Mouse (Mus musculus) myocyte (in vitro differentiated cells): ENCODE data around the gene Tmem54. TPM values are rescaled to one million over a fixed set of nuclear protein-coding genes. Genes with fewer than 3 reads are reported as not detected.

Experiments used
- H3K27me3 ChIP-seq: one replicate; pipeline ENCODE4 v1.6.1; 2011; ENCODE audit not compliant: control insufficient read depth, insufficient read depth, insufficient read length
- H3K36me3 ChIP-seq: one replicate; pipeline ENCODE4 v1.6.1; 2011; ENCODE audit not compliant: control insufficient read depth, insufficient read depth
- H3K4me2 ChIP-seq: one replicate; pipeline ENCODE4 v1.6.1; 2011; ENCODE audit warnings: low read depth, control low read depth
- H3K4me3 ChIP-seq: one replicate; pipeline ENCODE4 v1.5.1; 2011; ENCODE audit warnings: mild to moderate bottlenecking, control low read depth, moderate library complexity
- H3K79me2 ChIP-seq: one replicate; pipeline ENCODE4 v1.6.1; 2011; ENCODE audit not compliant: control insufficient read depth, insufficient read depth
- H3ac ChIP-seq: one replicate; pipeline ENCODE4 v1.6.1; 2011; ENCODE audit not compliant: control insufficient read depth, insufficient read length
- CEBPB ChIP-seq: IDR thresholded peaks from 2 replicates; pipeline ENCODE4 v1.6.1; 2011; ENCODE audit warnings: mild to moderate bottlenecking, moderate library complexity; ENCODE audit not compliant: poor library complexity, insufficient read depth, severe bottlenecking
- E2F4 ChIP-seq: IDR thresholded peaks from one replicate; pipeline ENCODE4 v1.6.1; 2011; ENCODE audit warnings: mild to moderate bottlenecking, control low read depth, moderate library complexity; ENCODE audit not compliant: insufficient read depth
- MAX ChIP-seq: IDR thresholded peaks from one replicate; pipeline ENCODE4 v1.6.1; 2011; ENCODE audit warnings: low read depth, mild to moderate bottlenecking, control low read depth
- MYOD1 ChIP-seq, 3 experiments: IDR thresholded peaks; one replicate each; pipeline ENCODE4 v1.6.1; 2011; ENCODE audit warnings: control low read depth in 2 of 3, low read depth in 2 of 3, mild to moderate bottlenecking in 2 of 3, moderate library complexity in 1 of 3; ENCODE audit not compliant: insufficient read length in 2 of 3, control insufficient read depth in 1 of 3
- MYOG ChIP-seq, 3 experiments: IDR thresholded peaks; one replicate each; pipeline ENCODE4 v1.6.1; 2011; ENCODE audit warnings: control low read depth in 2 of 3, low read depth in 2 of 3, mild to moderate bottlenecking in 2 of 3; ENCODE audit not compliant: insufficient read length in 2 of 3, control insufficient read depth in 1 of 3, insufficient read depth in 1 of 3
- POLR2A ChIP-seq: IDR thresholded peaks from one replicate; pipeline ENCODE4 v1.6.1; 2011; ENCODE audit warnings: low read depth, mild to moderate bottlenecking, control low read depth, moderate library complexity; ENCODE audit not compliant: insufficient read length
- POLR2AphosphoS2 ChIP-seq: IDR thresholded peaks from one replicate; pipeline ENCODE4 v1.6.1; 2011; ENCODE audit warnings: low read depth, control low read depth; ENCODE audit not compliant: insufficient read length
- REST ChIP-seq: IDR thresholded peaks from one replicate; pipeline ENCODE4 v1.6.1; 2011; ENCODE audit warnings: mild to moderate bottlenecking, control low read depth, moderate library complexity; ENCODE audit not compliant: insufficient read depth, insufficient read length
- SRF ChIP-seq: IDR thresholded peaks from one replicate; pipeline ENCODE4 v1.6.1; 2011; ENCODE audit warnings: low read depth; ENCODE audit not compliant: control insufficient read depth, insufficient read length
- TCF12 ChIP-seq: IDR thresholded peaks from one replicate; pipeline ENCODE4 v1.6.1; 2011; ENCODE audit warnings: mild to moderate bottlenecking, control low read depth; ENCODE audit not compliant: poor library complexity, insufficient read depth, severe bottlenecking
- TCF3 ChIP-seq: IDR thresholded peaks from one replicate; pipeline ENCODE4 v1.6.1; 2011; ENCODE audit warnings: low read depth, control low read depth; ENCODE audit not compliant: insufficient read length
- USF1 ChIP-seq: IDR thresholded peaks from one replicate; pipeline ENCODE4 v1.6.1; 2011; ENCODE audit warnings: low read depth, mild to moderate bottlenecking, control low read depth, moderate library complexity
- polyA plus RNA-seq: library from polyadenylated mRNA; unstranded; fragments of >200 nt; fragmentation: generic; extraction: Trizol; gene quantifications from one replicate; pipeline ENCODE4 v1.2.1, GENCODE M21; 2012; ENCODE audit warnings: missing spikeins

The Tmem54 gene
- polyA plus RNA-seq, 1 experiment, result 0.41 TPM

DNA sequence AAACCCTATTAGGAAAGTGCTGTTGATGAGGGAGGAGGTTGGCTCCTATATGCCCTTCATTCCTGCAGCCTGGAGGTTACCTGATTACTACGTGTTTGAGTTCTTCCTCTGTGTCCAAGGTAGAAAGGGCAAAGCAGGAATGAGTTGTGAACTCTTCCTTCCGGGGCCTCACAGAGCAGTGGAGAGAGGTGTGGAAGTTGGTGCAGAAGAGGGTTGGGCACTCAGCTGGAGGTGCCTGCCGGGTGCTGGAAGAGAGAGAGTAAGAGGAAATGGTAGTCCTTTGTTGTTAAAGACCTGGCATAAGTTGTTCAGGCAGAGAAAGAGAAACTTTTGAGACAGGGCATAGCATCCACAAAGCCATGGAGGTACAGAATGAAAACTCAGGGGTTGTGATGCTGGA, 23.4 kb upstream of the Tmem54 start:
- TF ChIP-seq MYOD1 (IDR thresholded peaks at IDR 0.05; ENCODE audit: control insufficient read depth in 1 of 3, insufficient read length in 2 of 3, low read depth in 2 of 3) (no peak), REST (no peak), POLR2AphosphoS2 (no peak), POLR2A (no peak), SRF (no peak), MYOG (IDR thresholded peaks at IDR 0.05; ENCODE audit: control insufficient read depth in 1 of 3, insufficient read depth in 1 of 3, insufficient read length in 2 of 3, low read depth in 2 of 3) (no peak), TCF3 (no peak), USF1 (no peak), E2F4 (no peak), CEBPB (no peak), MAX (no peak), TCF12 (no peak)
- H3K4me3 ChIP-seq, result no peak overlapping the region
- peaks cover 38% of the 10 kb centered on the region for H3K36me3 ChIP-seq
- no peaks in the 10 kb centered on the region for H3K27me3 ChIP-seq
- no peaks in the 10 kb centered on the region for H3K79me2 ChIP-seq
- no peak overlapping the region for H3ac ChIP-seq
- H3K4me2 ChIP-seq, result peak overlapping the region; percentile 3

DNA sequence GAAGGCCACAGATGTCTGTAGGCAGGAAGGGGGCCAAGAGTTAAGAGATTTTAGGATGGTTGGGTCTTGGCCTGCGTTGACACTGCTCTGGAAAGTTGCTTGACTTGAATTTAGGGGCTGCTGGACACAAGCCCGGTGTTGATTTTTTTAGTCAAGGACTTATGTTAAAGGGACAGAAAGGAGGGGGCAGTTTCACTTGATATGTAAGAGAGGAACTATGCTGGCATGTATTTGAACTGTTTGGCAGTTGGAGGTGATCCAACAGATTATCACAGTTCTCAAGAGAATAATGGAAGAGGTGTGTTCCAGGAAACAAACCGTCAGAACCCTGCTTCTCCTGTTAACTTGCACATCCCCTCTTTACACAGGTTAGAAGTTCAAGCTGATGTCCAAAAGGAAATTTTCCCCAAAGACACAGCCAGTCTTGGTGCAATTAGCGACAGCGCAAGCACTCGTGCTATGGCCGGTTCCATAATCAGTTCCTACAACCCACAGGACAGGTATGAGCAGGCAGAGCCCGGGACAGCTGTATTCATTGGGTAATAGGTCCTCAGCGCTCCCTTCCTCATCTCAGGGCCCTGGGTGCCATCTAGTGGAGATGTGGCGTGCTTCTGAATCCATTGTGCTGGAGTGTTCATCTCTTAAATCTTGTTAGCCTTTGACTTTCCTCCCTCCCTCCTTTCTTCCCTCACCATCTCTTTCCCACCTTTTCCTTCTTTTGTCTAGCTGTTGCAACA, 22.8 kb upstream of the Tmem54 start:
- TF ChIP-seq TCF3, result no peak
- TF ChIP-seq E2F4, result no peak
- TF ChIP-seq SRF, result no peak
- peak in 1 of 3 experiments; percentile 39 for TF ChIP-seq MYOG (IDR thresholded peaks at IDR 0.05; ENCODE audit: control insufficient read depth in 1 of 3, insufficient read depth in 1 of 3, insufficient read length in 2 of 3, low read depth in 2 of 3)
- no peak for TF ChIP-seq POLR2AphosphoS2
- TF ChIP-seq CEBPB, result no peak
- no peak for TF ChIP-seq MAX
- TF ChIP-seq TCF12, result no peak
- no peak for TF ChIP-seq USF1
- peak in 1 of 3 experiments; percentile 27 for TF ChIP-seq MYOD1 (IDR thresholded peaks at IDR 0.05; ENCODE audit: control insufficient read depth in 1 of 3, insufficient read length in 2 of 3, low read depth in 2 of 3)
- no peak for TF ChIP-seq POLR2A
- TF ChIP-seq REST, result no peak
- H3K36me3 ChIP-seq, result peaks cover 36% of the 10 kb centered on the region
- H3K79me2 ChIP-seq, result no peaks in the 10 kb centered on the region
- H3K4me3 ChIP-seq, result no peak overlapping the region
- no peak overlapping the region for H3K4me2 ChIP-seq
- no peak overlapping the region for H3ac ChIP-seq
- no peaks in the 10 kb centered on the region for H3K27me3 ChIP-seq

DNA sequence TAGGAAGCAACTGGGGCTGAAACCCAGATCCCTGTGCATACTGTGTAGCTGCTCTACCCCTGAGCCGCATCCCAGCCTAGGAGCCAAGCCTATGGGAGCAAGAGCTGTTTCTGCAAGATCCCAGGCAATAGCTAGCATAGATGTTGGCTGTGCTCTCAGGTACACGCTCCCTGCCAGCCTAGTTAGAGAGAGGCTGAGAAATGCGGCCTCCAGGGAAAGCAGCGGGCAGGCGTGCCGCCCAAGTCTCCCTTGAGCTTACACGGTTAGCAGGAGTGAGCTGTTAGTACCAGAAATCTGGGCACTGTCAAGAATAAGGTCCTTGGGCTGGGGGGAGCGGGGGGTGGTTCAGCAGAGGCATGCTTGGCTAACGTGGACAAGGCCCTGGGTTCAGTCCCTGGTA, 20.5 kb upstream of the Tmem54 start:
- no peak for TF ChIP-seq SRF
- TF ChIP-seq USF1, result no peak
- no peak for TF ChIP-seq POLR2A
- no peak for TF ChIP-seq MYOD1 (IDR thresholded peaks at IDR 0.05; ENCODE audit: control insufficient read depth in 1 of 3, insufficient read length in 2 of 3, low read depth in 2 of 3)
- TF ChIP-seq E2F4, result no peak
- TF ChIP-seq MYOG (IDR thresholded peaks at IDR 0.05; ENCODE audit: control insufficient read depth in 1 of 3, insufficient read depth in 1 of 3, insufficient read length in 2 of 3, low read depth in 2 of 3), result no peak
- TF ChIP-seq POLR2AphosphoS2, result no peak
- TF ChIP-seq CEBPB, result no peak
- TF ChIP-seq REST, result no peak
- TF ChIP-seq TCF3, result no peak
- TF ChIP-seq TCF12, result no peak
- TF ChIP-seq MAX, result no peak
- Histone ChIP-seq H3K4me2 (no peak overlapping the region), H3K4me3 (no peak overlapping the region), H3K79me2 (no peaks in the 10 kb centered on the region), H3ac (no peak overlapping the region), H3K36me3 (peaks cover 15% of the 10 kb centered on the region), H3K27me3 (no peaks in the 10 kb centered on the region)

DNA sequence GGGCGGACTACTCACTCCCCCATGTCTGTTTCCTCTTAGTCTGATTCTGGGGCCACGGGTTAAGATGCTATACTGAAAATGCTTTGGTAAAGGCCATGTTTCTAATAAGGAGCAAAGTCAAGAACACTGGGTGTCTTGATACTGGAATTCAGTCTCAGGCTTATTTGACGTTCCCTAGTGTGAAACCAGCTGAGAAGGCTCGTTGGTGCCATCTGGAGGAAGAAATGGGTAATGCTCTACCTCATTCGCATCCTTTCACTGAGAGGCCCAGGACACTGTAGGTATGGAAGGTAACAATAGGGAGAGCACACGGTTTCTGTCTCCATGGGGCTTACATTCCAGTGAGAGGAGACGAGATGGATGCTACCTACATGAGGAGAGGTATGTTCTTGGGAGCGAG, 19.3 kb upstream of the Tmem54 start:
- peaks cover 8% of the 10 kb centered on the region for H3K36me3 ChIP-seq
- H3K4me2 ChIP-seq, result no peak overlapping the region
- no peak overlapping the region for H3K4me3 ChIP-seq
- no peak overlapping the region for H3ac ChIP-seq
- H3K27me3 ChIP-seq, result no peaks in the 10 kb centered on the region
- TF ChIP-seq CEBPB, result no peak
- no peak for TF ChIP-seq POLR2A
- no peak for TF ChIP-seq TCF3
- no peak for TF ChIP-seq E2F4
- TF ChIP-seq SRF, result no peak
- no peak for TF ChIP-seq TCF12
- no peak for TF ChIP-seq USF1
- no peak for TF ChIP-seq MAX
- no peak for TF ChIP-seq POLR2AphosphoS2
- no peak for TF ChIP-seq MYOG (IDR thresholded peaks at IDR 0.05; ENCODE audit: control insufficient read depth in 1 of 3, insufficient read depth in 1 of 3, insufficient read length in 2 of 3, low read depth in 2 of 3)
- no peak for TF ChIP-seq REST
- TF ChIP-seq MYOD1 (IDR thresholded peaks at IDR 0.05; ENCODE audit: control insufficient read depth in 1 of 3, insufficient read length in 2 of 3, low read depth in 2 of 3), result no peak
- no peaks in the 10 kb centered on the region for H3K79me2 ChIP-seq
